Mouse (Mus musculus) CH12.LX (cell line): Measurements from ENCODE around the gene 4921530L21Rik. TPM values are rescaled to one million over a fixed set of nuclear protein-coding genes. Genes with fewer than 3 reads are reported as not detected.

Source experiments
- DNase-seq: peaks from one replicate; pipeline ENCODE4 v3.0.0-alpha.2; 2013; ENCODE audit errors: extremely low read depth
- H3K27ac ChIP-seq: 2 replicates; pipeline ENCODE4 v1.5.1; 2012; ENCODE audit warnings: low read depth, mild to moderate bottlenecking, control low read depth, moderate library complexity; ENCODE audit not compliant: insufficient read depth
- H3K27me3 ChIP-seq: replicated peaks from 2 replicates; pipeline ENCODE3; 2012; ENCODE audit warnings: inconsistent platforms
- H3K36me3 ChIP-seq, 2 experiments: replicated peaks in 1 of 2; 2 replicates each; pipeline versions ENCODE3 to v1.6.1; 2012; ENCODE audit warnings: inconsistent platforms in 1 of 2, low read length in 1 of 2, mild to moderate bottlenecking in 1 of 2, mixed read lengths in 1 of 2, moderate library complexity in 1 of 2; ENCODE audit not compliant: control insufficient read depth in 1 of 2, insufficient read depth in 1 of 2
- H3K4me1 ChIP-seq, 2 experiments: 2 replicates each; pipeline ENCODE4 v1.6.1; 2012; ENCODE audit warnings: inconsistent platforms in 1 of 2, moderate library complexity in 1 of 2; ENCODE audit not compliant: insufficient read depth in 2 of 2, control insufficient read depth in 1 of 2
- H3K4me2 ChIP-seq: 2 replicates; pipeline ENCODE4 v1.6.1; 2012; ENCODE audit warnings: low read depth, mild to moderate bottlenecking, control low read depth; ENCODE audit not compliant: poor library complexity, insufficient read depth, severe bottlenecking
- H3K4me3 ChIP-seq, 3 experiments: fragments of 150-350 bp in 1 of 3; sonication (generic) in 1 of 3; replicated peaks in 1 of 3; 2 replicates each; pipeline versions ENCODE3 to v1.5.1; 2011 to 2012; ENCODE audit warnings: low read depth in 2 of 3, low read length in 2 of 3, mild to moderate bottlenecking in 2 of 3, moderate library complexity in 2 of 3, control low read depth in 1 of 3, improper control_type of control experiment in 1 of 3, inconsistent platforms in 1 of 3, mixed read lengths in 1 of 3; ENCODE audit not compliant: poor library complexity in 1 of 3
- H3K79me2 ChIP-seq: replicated peaks from 2 replicates; pipeline ENCODE4 v1.6.1; 2012; ENCODE audit warnings: mild to moderate bottlenecking, moderate library complexity; ENCODE audit not compliant: control insufficient read depth, poor library complexity, insufficient read depth, severe bottlenecking; ENCODE audit errors: extremely low read depth
- H3K9ac ChIP-seq: 2 replicates; pipeline ENCODE4 v1.6.1; 2012; ENCODE audit warnings: low read depth, mild to moderate bottlenecking, control low read depth, moderate library complexity; ENCODE audit not compliant: insufficient read depth
- H3K9me3 ChIP-seq: replicated peaks from 2 replicates; pipeline ENCODE3; 2012; ENCODE audit warnings: low read length, inconsistent platforms, mixed read lengths
- E2F4 ChIP-seq: IDR thresholded peaks from 2 replicates; pipeline ENCODE4 v1.6.1; 2011; ENCODE audit warnings: low read depth, low read length, improper control_type of control experiment; ENCODE audit not compliant: insufficient replicate concordance
- JUN ChIP-seq: IDR thresholded peaks from 2 replicates; pipeline ENCODE4 v1.6.1; 2011; ENCODE audit warnings: low read depth, mild to moderate bottlenecking, low read length, improper control_type of control experiment, moderate library complexity; ENCODE audit not compliant: insufficient read depth
- JUND ChIP-seq: conservative IDR thresholded peaks from 2 replicates; pipeline ENCODE4 v1.6.1; 2011; ENCODE audit warnings: low read depth, low read length, improper control_type of control experiment
- KAT2A ChIP-seq: IDR thresholded peaks from 2 replicates; pipeline ENCODE4 v1.6.1; 2012; ENCODE audit warnings: low read length, improper control_type of control experiment, inconsistent platforms; ENCODE audit not compliant: insufficient replicate concordance
- MAX ChIP-seq: IDR thresholded peaks from 2 replicates; pipeline ENCODE4 v1.6.1; 2011; ENCODE audit warnings: low read length, improper control_type of control experiment
- NRF1 ChIP-seq: IDR thresholded peaks from 2 replicates; pipeline ENCODE4 v1.6.1; 2014; ENCODE audit warnings: low read depth, mild to moderate bottlenecking, inconsistent platforms, low read length, improper control_type of control experiment, moderate library complexity
- PAX5 ChIP-seq: IDR thresholded peaks from 2 replicates; pipeline ENCODE4 v1.6.1; 2012; ENCODE audit warnings: low read length, inconsistent platforms, mixed read lengths
- RCOR1 ChIP-seq: conservative IDR thresholded peaks from 2 replicates; pipeline ENCODE4 v1.6.1; 2012; ENCODE audit warnings: low read depth, mild to moderate bottlenecking, inconsistent platforms, low read length, improper control_type of control experiment
- SMC3 ChIP-seq: IDR thresholded peaks from 2 replicates; pipeline ENCODE4 v1.6.1; 2011; ENCODE audit warnings: low read depth, low read length, improper control_type of control experiment
- TBP ChIP-seq: conservative IDR thresholded peaks from 2 replicates; pipeline ENCODE4 v1.6.1; 2011; ENCODE audit warnings: low read depth, low read length, improper control_type of control experiment
- UBTF ChIP-seq: IDR thresholded peaks from 2 replicates; pipeline ENCODE4 v1.6.1; 2012; ENCODE audit warnings: low read depth, mild to moderate bottlenecking, inconsistent platforms, low read length, improper control_type of control experiment, moderate library complexity
- USF2 ChIP-seq: conservative IDR thresholded peaks from 2 replicates; pipeline ENCODE4 v1.6.1; 2011; ENCODE audit warnings: low read depth, low read length, improper control_type of control experiment
- dilution Hi-C: fragments of 300-500 bp; cut with MboI; formaldehyde crosslinking; loops from 2 replicates; pipeline ENCODE4 v1.14.3; 2020; ENCODE audit warnings: low sequenced_read_pairs; ENCODE audit not compliant: extremely low pct_unique_long_range_greater_than_20kb, extremely low pct_ligation_motif_present
- in situ Hi-C: fragments of 300-500 bp; cut with MboI; formaldehyde crosslinking; loops from 3 replicates; pipeline ENCODE4 v1.14.3; 2019; ENCODE audit warnings: low sequenced_read_pairs, low pct_ligation_motif_present, low pct_unique_long_range_greater_than_20kb, mixed read lengths
- polyA plus RNA-seq: library from polyadenylated mRNA; unstranded; fragments of >175 nt; gene quantifications from 2 replicates; pipeline ENCODE4 v1.2.1, GENCODE M21; 2012; ENCODE audit warnings: low read depth; ENCODE audit not compliant: insufficient read length
- total RNA-seq, 2 experiments: library from RNA; depleted of rRNA; stranded (reverse); fragments of 300-350 nt in 1 of 2; fragments of >200 nt in 1 of 2; gene quantifications; 2 replicates each; pipeline ENCODE4 v1.2.3; 2012 to 2014

Gene 4921530L21Rik
- total and polyA plus RNA-seq, 3 experiments, result not detected

DNA sequence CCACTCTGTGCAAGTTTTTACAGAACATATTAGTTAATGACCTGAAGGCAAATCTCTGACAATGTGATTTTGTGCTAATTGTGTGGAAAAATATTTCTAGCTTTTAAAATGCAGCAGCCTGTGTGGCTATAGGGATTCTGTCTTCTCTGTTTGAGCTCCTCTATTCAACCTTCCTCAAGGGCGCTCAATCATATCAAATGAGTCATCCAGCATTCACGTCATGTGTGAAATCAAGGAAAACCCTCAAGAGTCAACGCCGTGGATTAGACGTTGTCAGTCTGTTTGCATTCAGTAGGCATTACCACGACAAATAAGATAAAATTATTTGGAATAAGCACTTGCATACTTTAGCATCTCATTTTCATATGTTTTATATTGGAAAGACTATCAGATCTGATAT is 18.4 kb downstream of the 4921530L21Rik start:
- Histone ChIP-seq H3K4me3 (no peak overlapping the region), H3K27ac (no peak overlapping the region), H3K4me2 (no peak overlapping the region), H3K9me3 (peaks cover 10% of the 10 kb centered on the region), H3K36me3 (no peaks in the 10 kb centered on the region), H3K9ac (no peak overlapping the region), H3K79me2 (no peaks in the 10 kb centered on the region), H3K4me1 (no peaks in the 10 kb centered on the region), H3K27me3 (no peaks in the 10 kb centered on the region)
- in situ Hi-C loops (no loop called here), dilution Hi-C loops (no loop called here)
- DNase-seq, result no peak
- TF ChIP-seq JUN (no peak), USF2 (no peak), NRF1 (no peak), RCOR1 (no peak), PAX5 (no peak), TBP (no peak), JUND (no peak), MAX (no peak), UBTF (no peak)

GRCm38 (mm10) chr14:95904591-95905095 is 23.6 kb downstream of the 4921530L21Rik start:
- Histone ChIP-seq H3K4me2 (no peak overlapping the region), H3K9me3 (peaks cover 15% of the 10 kb centered on the region), H3K9ac (no peak overlapping the region), H3K79me2 (no peaks in the 10 kb centered on the region), H3K27me3 (no peaks in the 10 kb centered on the region), H3K27ac (no peak overlapping the region), H3K4me1 (no peaks in the 10 kb centered on the region), H3K36me3 (no peaks in the 10 kb centered on the region), H3K4me3 (no peak overlapping the region)
- in situ Hi-C loops (no loop called here), dilution Hi-C loops (no loop called here)
- no peak for TF ChIP-seq SMC3
- TF ChIP-seq KAT2A, result no peak
- DNase-seq, result no peak

DNA sequence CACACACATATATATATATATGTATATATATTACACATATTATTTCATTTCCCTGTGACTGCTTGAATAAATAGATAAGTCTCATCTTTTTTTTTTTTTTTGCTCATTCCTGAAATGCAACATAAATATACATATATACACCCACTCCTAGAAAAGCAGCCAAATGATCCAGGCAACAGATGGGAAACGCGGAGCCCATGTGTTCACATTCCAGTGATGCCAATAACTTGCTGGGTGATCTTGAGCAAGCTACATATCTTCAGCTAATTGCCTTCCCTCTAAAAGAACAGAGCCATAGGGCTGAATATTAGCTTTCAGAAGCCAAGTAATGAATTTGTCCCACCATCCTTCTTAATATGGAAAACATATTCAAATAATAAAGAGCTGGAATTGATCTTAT is 32.2 kb downstream of the 4921530L21Rik start:
- dilution Hi-C loops, result no loop called here

More for the DNA sequence above, 32.2 kb downstream of the 4921530L21Rik start:
- peaks cover 10% of the 10 kb centered on the region for H3K9me3 ChIP-seq
- no peak for DNase-seq
- no peaks in the 10 kb centered on the region for H3K4me1 ChIP-seq
- no peak overlapping the region for H3K4me2 ChIP-seq
- no peaks in the 10 kb centered on the region for H3K36me3 ChIP-seq
- H3K79me2 ChIP-seq, result no peaks in the 10 kb centered on the region
- no peak overlapping the region for H3K27ac ChIP-seq
- in situ Hi-C loops, result no loop called here
- no peak overlapping the region for H3K9ac ChIP-seq
- H3K27me3 ChIP-seq, result no peaks in the 10 kb centered on the region
- H3K4me3 ChIP-seq, result no peak overlapping the region
- TF ChIP-seq JUN, result no peak
- no peak for TF ChIP-seq E2F4
- TF ChIP-seq, all 38 proteins: peak for 0
